In the genomic region with DNA sequence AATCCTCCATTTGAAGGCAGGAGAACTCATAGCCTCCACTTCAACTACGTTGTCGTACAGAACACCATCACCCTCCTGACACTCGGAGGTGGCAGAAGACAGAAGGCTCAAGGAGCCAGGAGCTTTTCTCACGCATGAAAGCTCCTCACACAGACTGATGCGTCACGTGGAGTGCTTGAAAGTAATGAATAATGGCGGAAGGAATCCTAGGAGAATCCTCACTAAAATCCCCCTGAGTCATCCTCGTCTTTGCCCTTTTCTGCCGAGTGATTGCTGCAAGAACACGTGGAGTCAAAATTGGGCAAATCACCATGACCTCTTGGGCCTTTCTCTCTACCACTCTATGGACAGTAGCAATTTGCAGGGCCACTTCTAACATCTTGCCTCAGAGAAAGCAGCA, we compare ENCODE assay signal across 14 mouse cellular contexts.
"Had no signal": no experiment of that assay in that cellular context is flagged by ENCODE, and none has a peak within 500 bp of the region (broad histone marks: within the 10 kb centered on the region; RNA-seq: fewer than 3 reads in every experiment).

No protein-coding gene starts in this region.

- H3K4me2 ChIP-seq: kidney, embryonic 15.5 days; liver, embryonic 11.5 days; liver, embryonic 15.5 days; neural tube, embryonic 12.5 days; stomach, embryonic 15.5 days had no signal

- H3K27me3 ChIP-seq: kidney, embryonic 15.5 days; liver, embryonic 15.5 days; neural tube, embryonic 12.5 days; stomach, embryonic 15.5 days had no signal

- H3K27ac ChIP-seq: kidney, embryonic 15.5 days; left cerebral cortex, adult 2 months; limb, embryonic 10.5 days; liver, embryonic 15.5 days; neural tube, embryonic 12.5 days; stomach, embryonic 15.5 days had no signal

- H3K4me3 ChIP-seq: kidney, embryonic 15.5 days; left cerebral cortex, adult 2 months; limb, embryonic 10.5 days; liver, embryonic 15.5 days; neural tube, embryonic 12.5 days; stomach, embryonic 15.5 days had no signal

- ATAC-seq: lung, postnatal 0 days had no signal

- H3K9me3 ChIP-seq: kidney, embryonic 15.5 days; limb, embryonic 10.5 days; liver, embryonic 15.5 days; neural tube, embryonic 12.5 days; stomach, embryonic 15.5 days had no signal

- H3K36me3 ChIP-seq: kidney, embryonic 15.5 days; limb, embryonic 10.5 days; liver, embryonic 15.5 days; neural tube, embryonic 12.5 days; stomach, embryonic 15.5 days had no signal

- H3K9ac ChIP-seq: kidney, embryonic 15.5 days; liver, embryonic 15.5 days; neural tube, embryonic 12.5 days; stomach, embryonic 15.5 days had no signal

- H3K4me1 ChIP-seq: kidney, embryonic 15.5 days; liver, embryonic 15.5 days; neural tube, embryonic 12.5 days; stomach, embryonic 15.5 days had no signal

- DNase-seq: kidney, postnatal 14 days; lung, adult 2 months; lung, postnatal 36 days; midbrain, embryonic 14.5 days; right cerebral cortex, postnatal 14 days; thymus, postnatal 36 days had no signal
